Mouse (Mus musculus) myocyte (in vitro differentiated cells): ENCODE measurements at regions not wholly inside any gene's neighbourhood (a gene's known extent, or its start where the extent isn't known, plus 50 kb on each side); places are given as distances from the start of the nearest gene placed in this dataset.

ENCODE experiments used
- H3K27me3 ChIP-seq: one replicate; pipeline ENCODE4 v1.6.1; 2011; ENCODE audit not compliant: control insufficient read depth, insufficient read depth, insufficient read length
- H3K36me3 ChIP-seq: one replicate; pipeline ENCODE4 v1.6.1; 2011; ENCODE audit not compliant: control insufficient read depth, insufficient read depth
- H3K4me2 ChIP-seq: one replicate; pipeline ENCODE4 v1.6.1; 2011; ENCODE audit warnings: low read depth, control low read depth
- H3K4me3 ChIP-seq: one replicate; pipeline ENCODE4 v1.5.1; 2011; ENCODE audit warnings: mild to moderate bottlenecking, control low read depth, moderate library complexity
- H3K79me2 ChIP-seq: one replicate; pipeline ENCODE4 v1.6.1; 2011; ENCODE audit not compliant: control insufficient read depth, insufficient read depth
- H3ac ChIP-seq: one replicate; pipeline ENCODE4 v1.6.1; 2011; ENCODE audit not compliant: control insufficient read depth, insufficient read length
- CEBPB ChIP-seq: IDR thresholded peaks from 2 replicates; pipeline ENCODE4 v1.6.1; 2011; ENCODE audit warnings: mild to moderate bottlenecking, moderate library complexity; ENCODE audit not compliant: poor library complexity, insufficient read depth, severe bottlenecking
- E2F4 ChIP-seq: IDR thresholded peaks from one replicate; pipeline ENCODE4 v1.6.1; 2011; ENCODE audit warnings: mild to moderate bottlenecking, control low read depth, moderate library complexity; ENCODE audit not compliant: insufficient read depth
- MAX ChIP-seq: IDR thresholded peaks from one replicate; pipeline ENCODE4 v1.6.1; 2011; ENCODE audit warnings: low read depth, mild to moderate bottlenecking, control low read depth
- MYOD1 ChIP-seq, 3 experiments: IDR thresholded peaks; one replicate each; pipeline ENCODE4 v1.6.1; 2011; ENCODE audit warnings: control low read depth in 2 of 3, low read depth in 2 of 3, mild to moderate bottlenecking in 2 of 3, moderate library complexity in 1 of 3; ENCODE audit not compliant: insufficient read length in 2 of 3, control insufficient read depth in 1 of 3
- MYOG ChIP-seq, 3 experiments: IDR thresholded peaks; one replicate each; pipeline ENCODE4 v1.6.1; 2011; ENCODE audit warnings: control low read depth in 2 of 3, low read depth in 2 of 3, mild to moderate bottlenecking in 2 of 3; ENCODE audit not compliant: insufficient read length in 2 of 3, control insufficient read depth in 1 of 3, insufficient read depth in 1 of 3
- POLR2A ChIP-seq: IDR thresholded peaks from one replicate; pipeline ENCODE4 v1.6.1; 2011; ENCODE audit warnings: low read depth, mild to moderate bottlenecking, control low read depth, moderate library complexity; ENCODE audit not compliant: insufficient read length
- POLR2AphosphoS2 ChIP-seq: IDR thresholded peaks from one replicate; pipeline ENCODE4 v1.6.1; 2011; ENCODE audit warnings: low read depth, control low read depth; ENCODE audit not compliant: insufficient read length
- REST ChIP-seq: IDR thresholded peaks from one replicate; pipeline ENCODE4 v1.6.1; 2011; ENCODE audit warnings: mild to moderate bottlenecking, control low read depth, moderate library complexity; ENCODE audit not compliant: insufficient read depth, insufficient read length
- SRF ChIP-seq: IDR thresholded peaks from one replicate; pipeline ENCODE4 v1.6.1; 2011; ENCODE audit warnings: low read depth; ENCODE audit not compliant: control insufficient read depth, insufficient read length
- TCF12 ChIP-seq: IDR thresholded peaks from one replicate; pipeline ENCODE4 v1.6.1; 2011; ENCODE audit warnings: mild to moderate bottlenecking, control low read depth; ENCODE audit not compliant: poor library complexity, insufficient read depth, severe bottlenecking
- TCF3 ChIP-seq: IDR thresholded peaks from one replicate; pipeline ENCODE4 v1.6.1; 2011; ENCODE audit warnings: low read depth, control low read depth; ENCODE audit not compliant: insufficient read length
- USF1 ChIP-seq: IDR thresholded peaks from one replicate; pipeline ENCODE4 v1.6.1; 2011; ENCODE audit warnings: low read depth, mild to moderate bottlenecking, control low read depth, moderate library complexity

- no peak overlapping the region for H3K4me3 ChIP-seq
- no peaks in the 10 kb centered on the region for H3K79me2 ChIP-seq
- no peak overlapping the region for H3ac ChIP-seq
- H3K36me3 ChIP-seq = no peaks in the 10 kb centered on the region
- H3K4me2 ChIP-seq = no peak overlapping the region
- no peaks in the 10 kb centered on the region for H3K27me3 ChIP-seq
- TF ChIP-seq MYOD1 (IDR thresholded peaks at IDR 0.05; ENCODE audit: control insufficient read depth in 1 of 3, insufficient read length in 2 of 3, low read depth in 2 of 3) (no peak), TCF3 (no peak), TCF12 (no peak), USF1 (no peak), POLR2AphosphoS2 (no peak)
These were observed 3879.6 kb upstream of the Gm7489 start for GRCm38 (mm10) chr15:50005142-50005541.

GRCm38 (mm10) chr15:50046653-50047052 lies 3838.1 kb upstream of the Gm7489 start:
- TF ChIP-seq TCF3 = no peak
- H3K4me3 ChIP-seq = no peak overlapping the region
- H3ac ChIP-seq = no peak overlapping the region
- no peaks in the 10 kb centered on the region for H3K27me3 ChIP-seq
- H3K79me2 ChIP-seq = no peaks in the 10 kb centered on the region
- no peaks in the 10 kb centered on the region for H3K36me3 ChIP-seq
- no peak overlapping the region for H3K4me2 ChIP-seq

GRCm38 (mm10) chr15:50053468-50053867 lies 3831.2 kb upstream of the Gm7489 start:
- Histone ChIP-seq H3K36me3 (no peaks in the 10 kb centered on the region), H3K4me3 (no peak overlapping the region), H3K27me3 (no peaks in the 10 kb centered on the region), H3K4me2 (no peak overlapping the region), H3ac (no peak overlapping the region), H3K79me2 (no peaks in the 10 kb centered on the region)
- TF ChIP-seq MAX = no peak
- no peak for TF ChIP-seq REST
- no peak for TF ChIP-seq POLR2A
- TF ChIP-seq MYOG (IDR thresholded peaks at IDR 0.05; ENCODE audit: control insufficient read depth in 1 of 3, insufficient read depth in 1 of 3, insufficient read length in 2 of 3, low read depth in 2 of 3) = no peak
- no peak for TF ChIP-seq POLR2AphosphoS2

GRCm38 (mm10) chr15:50053892-50054291 lies 3830.8 kb upstream of the Gm7489 start:
- Histone ChIP-seq H3ac (no peak overlapping the region), H3K4me3 (no peak overlapping the region), H3K27me3 (no peaks in the 10 kb centered on the region), H3K36me3 (no peaks in the 10 kb centered on the region), H3K4me2 (no peak overlapping the region), H3K79me2 (no peaks in the 10 kb centered on the region)
- TF ChIP-seq MYOG (IDR thresholded peaks at IDR 0.05; ENCODE audit: control insufficient read depth in 1 of 3, insufficient read depth in 1 of 3, insufficient read length in 2 of 3, low read depth in 2 of 3) (no peak), MAX (no peak)

GRCm38 (mm10) chr15:50078246-50078645 lies 3806.5 kb upstream of the Gm7489 start:
- no peaks in the 10 kb centered on the region for H3K79me2 ChIP-seq
- TF ChIP-seq TCF12 (no peak), POLR2A (no peak), MAX (no peak), POLR2AphosphoS2 (no peak), USF1 (no peak), TCF3 (no peak), SRF (no peak), E2F4 (no peak)
- no peak overlapping the region for H3ac ChIP-seq
- no peaks in the 10 kb centered on the region for H3K27me3 ChIP-seq
- no peak overlapping the region for H3K4me3 ChIP-seq
- no peak overlapping the region for H3K4me2 ChIP-seq
- no peaks in the 10 kb centered on the region for H3K36me3 ChIP-seq

GRCm38 (mm10) chr15:50082428-50082827 lies 3802.3 kb upstream of the Gm7489 start:
- Histone ChIP-seq H3K4me3 (no peak overlapping the region), H3K79me2 (no peaks in the 10 kb centered on the region), H3ac (no peak overlapping the region), H3K4me2 (no peak overlapping the region), H3K27me3 (no peaks in the 10 kb centered on the region), H3K36me3 (no peaks in the 10 kb centered on the region)
- TF ChIP-seq REST (no peak), POLR2A (no peak), CEBPB (no peak), MYOD1 (IDR thresholded peaks at IDR 0.05; ENCODE audit: control insufficient read depth in 1 of 3, insufficient read length in 2 of 3, low read depth in 2 of 3) (no peak), MYOG (IDR thresholded peaks at IDR 0.05; ENCODE audit: control insufficient read depth in 1 of 3, insufficient read depth in 1 of 3, insufficient read length in 2 of 3, low read depth in 2 of 3) (no peak), USF1 (no peak), TCF12 (no peak), E2F4 (no peak), POLR2AphosphoS2 (no peak), TCF3 (no peak), MAX (no peak), SRF (no peak)
